Mouse (Mus musculus) bone marrow macrophage, adult 2 months (primary cell): ENCODE measurements around the gene Nepro. TPM values are rescaled to one million over a fixed set of nuclear protein-coding genes. Genes with fewer than 3 reads are reported as not detected.

Source experiments
- H3K27ac ChIP-seq: 2 replicates; pipeline ENCODE4 v1.5.1; 2012; ENCODE audit warnings: low read depth, low read length; ENCODE audit not compliant: insufficient read depth
- H3K4me1 ChIP-seq: 2 replicates; pipeline ENCODE4 v1.6.1; 2012; ENCODE audit warnings: low read length; ENCODE audit not compliant: control insufficient read depth, insufficient read depth
- H3K4me3 ChIP-seq: 2 replicates; pipeline ENCODE4 v1.5.1; 2012; ENCODE audit warnings: mild to moderate bottlenecking, low read length, moderate library complexity; ENCODE audit not compliant: insufficient read depth
- CTCF ChIP-seq: IDR thresholded peaks from 2 replicates; pipeline ENCODE4 v1.5.1; 2012; ENCODE audit warnings: low read depth, mild to moderate bottlenecking, low read length, moderate library complexity
- POLR2A ChIP-seq: IDR thresholded peaks from 2 replicates; pipeline ENCODE4 v1.6.1; 2012; ENCODE audit warnings: mild to moderate bottlenecking, low read depth, low read length, borderline replicate concordance
- polyA plus RNA-seq: library from polyadenylated mRNA; stranded (reverse); fragments of >200 nt; gene quantifications from 2 replicates; pipeline ENCODE4 v1.2.4, GENCODE M21; 2012; ENCODE audit not compliant: missing spikeins, insufficient read depth, insufficient read length

Nepro gene
- polyA plus RNA-seq, 1 experiment, result 5.8 TPM

GRCm38 (mm10) chr16:44725286-44726223 is 1.5 kb downstream of the Nepro start:
- H3K4me3 ChIP-seq, result peak overlapping the region; percentile 83
- TF ChIP-seq CTCF (0 out of 2 replicates have a peak, but pooled peaks have one; percentile 27), POLR2A (no peak)
- H3K27ac ChIP-seq, result peak overlapping the region; percentile 81
- H3K4me1 ChIP-seq, result peaks cover 7% of the 10 kb centered on the region

GRCm38 (mm10) chr16:44727525-44727924 is 3.4 kb downstream of the Nepro start:
- no peak for TF ChIP-seq POLR2A
- no peak for TF ChIP-seq CTCF
- Histone ChIP-seq H3K27ac (no peak overlapping the region), H3K4me3 (no peak overlapping the region), H3K4me1 (peaks cover 7% of the 10 kb centered on the region)

- Histone ChIP-seq H3K27ac (no peak overlapping the region), H3K4me1 (peaks cover 3% of the 10 kb centered on the region; the same call in 1 of the 2 replicates), H3K4me3 (no peak overlapping the region)
- TF ChIP-seq CTCF, result no peak
- TF ChIP-seq POLR2A, result no peak
These were observed 10.0 kb downstream of the Nepro start for GRCm38 (mm10) chr16:44734059-44734458.

GRCm38 (mm10) chr16:44735676-44736075 is 11.6 kb downstream of the Nepro start:
- Histone ChIP-seq H3K4me1 (peaks cover 3% of the 10 kb centered on the region; the same call in 1 of the 2 replicates), H3K4me3 (no peak overlapping the region), H3K27ac (no peak overlapping the region)
- TF ChIP-seq POLR2A, result no peak
- TF ChIP-seq CTCF, result no peak

- H3K4me1 ChIP-seq, result peaks cover 3% of the 10 kb centered on the region; the same call in 1 of the 2 replicates
- H3K4me3 ChIP-seq, result no peak overlapping the region
- no peak for TF ChIP-seq CTCF
- TF ChIP-seq POLR2A, result no peak
- no peak overlapping the region for H3K27ac ChIP-seq
These were observed 12.0 kb downstream of the Nepro start for GRCm38 (mm10) chr16:44736118-44736517.

- H3K27ac ChIP-seq, result no peak overlapping the region
- H3K4me1 ChIP-seq, result peaks cover 10% of the 10 kb centered on the region
- no peak for TF ChIP-seq CTCF
- no peak for TF ChIP-seq POLR2A
- no peak overlapping the region for H3K4me3 ChIP-seq
These were observed 18.7 kb downstream of the Nepro start for GRCm38 (mm10) chr16:44742753-44743152.

GRCm38 (mm10) chr16:44745471-44745865 is 21.4 kb downstream of the Nepro start:
- peak overlapping the region; percentile 90 for H3K27ac ChIP-seq
- peak overlapping the region; percentile 93 for H3K4me3 ChIP-seq
- H3K4me1 ChIP-seq, result peaks cover 10% of the 10 kb centered on the region
- TF ChIP-seq CTCF, result no peak
- TF ChIP-seq POLR2A, result no peak

- H3K27ac ChIP-seq, result peak within 1 kb of the TSS; percentile 90
- H3K4me3 ChIP-seq, result peak within 1 kb of the TSS; percentile 93
- H3K4me1 ChIP-seq, result peaks cover 10% of the 10 kb centered on the region
- TF ChIP-seq CTCF (no peak), POLR2A (no peak)
These were observed 21.9 kb downstream of the Nepro start, which contains the start of gene Gtpbp8 for GRCm38 (mm10) chr16:44745866-44746562. Gtpbp8 (minus strand) TSS chr16:44746363.

GRCm38 (mm10) chr16:44748007-44748406 is 23.9 kb downstream of the Nepro start:
- Histone ChIP-seq H3K4me1 (peaks cover 10% of the 10 kb centered on the region), H3K27ac (no peak overlapping the region), H3K4me3 (no peak overlapping the region)
- TF ChIP-seq POLR2A (no peak), CTCF (no peak)

GRCm38 (mm10) chr16:44757700-44758099 is 33.6 kb downstream of the Nepro start:
- Histone ChIP-seq H3K27ac (peak overlapping the region; percentile 66), H3K4me3 (0 out of 2 replicates have a peak overlapping the region, but pooled peaks have one; percentile 24), H3K4me1 (peaks cover 16% of the 10 kb centered on the region)
- TF ChIP-seq POLR2A (no peak), CTCF (no peak)

- TF ChIP-seq CTCF (no peak), POLR2A (no peak)
- Histone ChIP-seq H3K27ac (no peak overlapping the region), H3K4me3 (no peak overlapping the region), H3K4me1 (peaks cover 22% of the 10 kb centered on the region)
These were observed 37.7 kb downstream of the Nepro start for GRCm38 (mm10) chr16:44761811-44762210.
